In genomic region chr3:118428523-118428922, GRCm38 (mm10) we compare ENCODE assay signal across 8 mouse cellular contexts.
A peak's percentile ranks its signal among the peaks of the same experiment; 100 is the strongest.
DNase-seq lines count a peak whose midpoint lies in the region; ATAC-seq and TF ChIP-seq lines count a peak whose summit lies in the region.

No protein-coding gene starts in this region.

- no peak for ATAC-seq in Patski
- ATAC-seq in megakaryocyte-erythroid progenitor cell, adult 5-6 weeks (replicated peaks; ENCODE audit: low FRiP score, low TSS enrichment, poor library complexity, severe bottlenecking), result 0 out of 2 replicates have a peak, but pooled peaks have one; percentile 57
- ATAC-seq in inflammation-experienced regulatory T-cells, adult 6 months, result no peak

- H3K27ac ChIP-seq in heart, embryonic 10.5 days, result no peak overlapping the region
- H3K27ac ChIP-seq in layer of hippocampus, adult 2 months, result no peak overlapping the region

- CTCF ChIA-PET in Patski (lab: Charles Lee), result interaction anchor here (0.8 to 1.6 kb wide), 5 partner anchors 11 to 1041 kb away, joined by 3 to 6 read pairs (median 3); no protein-coding TSS in a partner anchor

- H3K4me1 ChIP-seq in heart, embryonic 10.5 days, result peaks cover 8% of the 10 kb centered on the region; the same call in 1 of the 2 replicates

- DNase-seq in heart, postnatal 10 days, result peak; percentile 41 to 63
- DNase-seq in heart, embryonic 10.5 days (ENCODE audit: low spot score), result no peak
- DNase-seq in 416B (ENCODE audit: low read depth) (peak; percentile 47), Patski (ENCODE audit: low read depth, low spot score) (peak; percentile 4)
- peak; percentile 81 for DNase-seq in embryo, embryonic 11 days
- DNase-seq in layer of hippocampus, adult 2 months (ENCODE audit: low spot score in 2 of 2), result peak in 1 of 2 experiments; percentile 82

- H3K27me3 ChIP-seq in heart, embryonic 10.5 days (ENCODE audit: insufficient read depth, poor library complexity, severe bottlenecking), result peaks cover 47% of the 10 kb centered on the region
- H3K27me3 ChIP-seq in Patski, result peaks cover 19% of the 10 kb centered on the region

- in situ Hi-C loops in Patski (cut with MboI; ENCODE audit: low pct_unique_long_range_greater_than_20kb), result loop anchor here (25.0 kb wide), 1 partner anchor 1809 kb away; no protein-coding TSS in a partner anchor

- no peaks in the 10 kb centered on the region for H3K9me3 ChIP-seq in heart, embryonic 10.5 days

- H3K36me3 ChIP-seq in heart, embryonic 10.5 days, result no peaks in the 10 kb centered on the region

- 6% methylated on average over 5 of the region's 5 CpGs for WGBS in heart, embryonic 10.5 days

- intact Hi-C loops in heart, postnatal 10 days (cut with DNase I), result loop anchor here (5.0 kb wide), 3 partner anchors 451 to 1764 kb away; no protein-coding TSS in a partner anchor

- POLR2A ChIA-PET in Patski (lab: Charles Lee), result no interaction called here

- no peak overlapping the region for H3K4me3 ChIP-seq in heart, embryonic 10.5 days
- no peak overlapping the region for H3K4me3 ChIP-seq in layer of hippocampus, adult 2 months

- peak; percentile 96 for TF ChIP-seq CTCF in Patski (IDR thresholded peaks at IDR 0.05)
- TF ChIP-seq CTCF in layer of hippocampus, adult 2 months (conservative IDR thresholded peaks at IDR 0.05), result peak; percentile 98
